Mouse (Mus musculus): Measurements from ENCODE around the gene Rplp2. TPM values are rescaled to one million over a fixed set of nuclear protein-coding genes. Genes with fewer than 3 reads are reported as not detected.
"Not testable (repeated sequence)": the region's sequence is repeated elsewhere in the genome, so short reads cannot be mapped to it uniquely, and the experiment has no call there.

Rplp2 gene
- 801 and 888 TPM in 2 replicates for polyA plus RNA-seq (2016; fragmentation: Nextera tagmentation; extraction: Ambion mirVana)

DNA sequence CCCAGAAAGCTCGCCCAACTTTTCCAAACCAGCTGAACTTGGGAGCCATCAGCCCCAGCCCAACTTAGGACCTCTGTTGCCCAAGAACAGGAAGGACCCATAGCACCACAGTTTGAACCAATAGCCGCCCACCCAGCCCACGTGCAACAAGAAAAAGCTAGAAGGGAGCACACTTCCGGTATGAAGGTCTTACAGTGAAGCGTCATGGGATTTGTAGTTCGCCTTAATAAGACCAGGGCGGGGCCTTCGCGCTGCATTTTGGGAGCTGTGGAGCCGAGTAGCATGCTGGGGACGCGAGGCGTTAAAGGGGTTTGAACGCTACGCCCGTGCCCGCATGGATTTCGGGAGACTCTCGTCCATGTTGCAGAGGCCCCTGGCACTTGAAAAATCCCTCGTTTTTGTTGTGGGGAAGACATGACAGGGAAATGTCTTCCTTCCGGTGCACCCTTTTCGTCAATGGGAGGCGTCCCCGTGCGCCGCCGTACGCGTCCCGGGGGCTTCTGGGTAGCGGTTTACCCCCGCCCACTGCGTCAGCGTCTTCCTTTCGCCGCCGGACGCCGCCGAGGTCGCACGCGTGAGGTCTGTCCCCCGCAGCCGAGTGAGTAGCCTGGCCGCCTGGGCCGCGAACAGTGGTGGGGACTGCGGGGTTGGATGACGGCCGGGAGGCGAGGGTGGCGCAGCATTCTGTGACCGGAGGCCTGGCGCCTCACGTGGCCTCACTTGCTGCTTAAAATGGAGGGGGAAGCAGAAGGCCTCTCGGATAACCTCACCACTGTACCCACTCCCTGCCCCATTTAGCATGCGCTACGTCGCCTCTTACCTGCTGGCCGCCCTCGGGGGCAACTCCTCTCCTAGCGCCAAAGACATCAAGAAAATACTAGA lies at the start of gene Rplp2:
Gene Rplp2 (plus strand): TSS at position 261 of the 882 bp plus-strand sequence.
- Histone ChIP-seq H3K27me3 (no peaks in the 10 kb centered on the region), H3K27ac (peak within 1 kb of the TSS; percentile 87), H3K4me3 (peak within 1 kb of the TSS; percentile 86), H3K9ac (peak within 1 kb of the TSS; percentile 88), H3K4me1 (peaks cover 28% of the 10 kb centered on the region), H3K36me3 (peaks cover 35% of the 10 kb centered on the region), H3K4me2 (replicated peaks) (peak within 1 kb of the TSS; percentile 66), H3K9me3 (replicated peaks) (no peaks in the 10 kb centered on the region)
- peak; percentile 93 for ATAC-seq (ENCODE audit: low FRiP score)
- 0% methylated on average over 60 of the region's 63 CpGs for WGBS

DNA sequence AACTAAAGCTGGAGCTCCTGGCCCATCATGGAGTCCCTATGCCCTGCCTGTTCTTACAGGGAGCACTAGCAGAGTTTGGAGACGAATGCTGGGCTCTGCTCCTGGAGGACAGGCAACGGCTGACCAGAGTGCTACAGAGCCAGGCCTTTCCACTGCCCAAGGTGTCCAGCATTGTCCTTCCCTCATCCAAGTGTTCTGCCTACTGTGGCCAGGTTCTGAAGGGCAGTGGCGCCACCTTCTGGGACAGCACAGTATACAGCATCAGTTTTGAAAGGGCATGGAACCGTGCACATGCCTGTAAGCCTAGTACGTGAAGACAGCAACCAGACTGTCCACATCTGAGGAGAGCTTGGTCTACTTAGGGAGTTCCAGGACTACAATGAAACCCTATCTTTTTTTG lies 43.9 kb upstream of the Rplp2 start:
- H3K4me1 ChIP-seq, result no peaks in the 10 kb centered on the region
- no peaks in the 10 kb centered on the region for H3K27me3 ChIP-seq
- no peaks in the 10 kb centered on the region for H3K9me3 ChIP-seq (replicated peaks)
- peaks cover 61% of the 10 kb centered on the region for H3K36me3 ChIP-seq
- 49% methylated on average over 5 of the region's 5 CpGs for WGBS
- peak; percentile 46; the same call in 1 of the 2 replicates for ATAC-seq (ENCODE audit: low FRiP score)
- no peak overlapping the region for H3K4me2 ChIP-seq (replicated peaks)
- no peak overlapping the region for H3K27ac ChIP-seq
- H3K9ac ChIP-seq, result no peak overlapping the region
- H3K4me3 ChIP-seq, result no peak overlapping the region

DNA sequence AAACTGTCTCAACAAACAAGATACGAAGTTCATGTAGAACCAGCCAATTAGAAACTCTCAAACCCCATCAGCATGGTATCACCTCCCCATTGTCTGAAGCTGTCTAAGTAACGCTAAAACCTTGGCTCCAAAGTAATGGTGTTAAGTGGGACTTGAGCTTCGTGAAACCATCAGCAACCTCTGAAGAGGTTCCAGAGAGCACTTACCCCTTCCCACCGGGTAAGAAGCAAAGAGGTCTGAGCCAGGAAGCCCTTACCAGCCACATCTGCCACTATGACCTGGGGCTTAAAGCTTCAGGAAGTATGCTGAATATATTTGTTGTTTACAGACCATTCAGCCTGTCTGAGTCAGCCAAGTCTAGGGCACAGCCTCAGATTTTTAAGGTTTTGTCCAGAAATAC lies 41.7 kb upstream of the Rplp2 start:
- no peaks in the 10 kb centered on the region for H3K9me3 ChIP-seq (replicated peaks)
- H3K27ac ChIP-seq, result no peak overlapping the region
- peaks cover 61% of the 10 kb centered on the region for H3K36me3 ChIP-seq
- no peak overlapping the region for H3K4me3 ChIP-seq
- WGBS, result 83% methylated on average over 4 of the region's 4 CpGs
- no peaks in the 10 kb centered on the region for H3K27me3 ChIP-seq
- H3K4me1 ChIP-seq, result peaks cover 5% of the 10 kb centered on the region
- H3K9ac ChIP-seq, result no peak overlapping the region
- no peak for ATAC-seq (ENCODE audit: low FRiP score)
- H3K4me2 ChIP-seq (replicated peaks), result no peak overlapping the region

DNA sequence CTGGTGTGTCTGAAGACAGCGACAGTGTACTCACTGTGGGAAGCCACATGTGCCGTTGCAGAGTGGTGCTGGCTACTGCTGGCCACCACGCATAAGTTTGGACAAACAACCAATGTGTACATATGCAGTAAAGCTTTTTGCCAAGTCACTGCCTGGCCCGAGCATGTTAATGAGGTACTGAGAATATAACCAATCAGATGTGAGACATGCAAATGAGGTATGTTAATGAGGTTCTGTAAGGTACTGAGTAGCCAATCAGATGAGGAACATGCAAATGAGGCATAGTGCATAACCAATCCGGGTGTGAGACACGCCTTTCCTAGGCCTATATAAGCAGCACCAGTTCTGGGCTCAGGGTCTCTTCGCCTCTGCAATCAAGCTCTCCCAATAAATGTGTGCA lies 39.5 kb upstream of the Rplp2 start:
- not testable (repeated sequence) for H3K9me3 ChIP-seq (replicated peaks); H3K4me3 ChIP-seq; H3K27me3 ChIP-seq; H3K27ac ChIP-seq; H3K4me2 ChIP-seq (replicated peaks); H3K9ac ChIP-seq; H3K4me1 ChIP-seq; ATAC-seq (ENCODE audit: low FRiP score)
- H3K36me3 ChIP-seq, result peaks cover 45% of the 10 kb centered on the region
- WGBS, result 97% methylated on average over 7 of the region's 7 CpGs

DNA sequence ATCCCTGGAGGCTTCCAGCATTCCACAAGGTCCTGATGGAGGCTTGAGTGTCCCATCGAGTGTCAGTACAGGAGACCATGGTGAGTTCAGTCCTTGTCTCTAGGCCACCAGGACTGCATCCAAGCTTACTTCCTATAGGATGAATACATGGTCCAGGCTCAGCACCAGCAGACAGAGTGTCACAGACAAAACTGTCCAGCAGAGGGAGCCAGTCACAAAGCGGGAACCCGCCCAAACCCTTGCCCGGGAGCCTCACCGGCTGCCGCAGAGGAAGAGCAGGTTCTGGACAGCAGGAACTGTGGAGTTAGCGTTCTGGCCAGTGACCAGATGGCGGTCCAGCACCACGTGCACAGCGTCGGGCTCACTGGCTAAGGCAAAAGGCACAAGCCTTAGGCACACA lies 38.3 kb upstream of the Rplp2 start:
- peaks cover 37% of the 10 kb centered on the region for H3K36me3 ChIP-seq
- WGBS, result 15% methylated on average over 11 of the region's 11 CpGs
- peaks cover 12% of the 10 kb centered on the region for H3K4me1 ChIP-seq
- peak overlapping the region; percentile 44; the same call in 1 of the 2 replicates for H3K27ac ChIP-seq
- peak; percentile 46 for ATAC-seq (ENCODE audit: low FRiP score)
- no peaks in the 10 kb centered on the region for H3K27me3 ChIP-seq
- no peak overlapping the region for H3K9ac ChIP-seq
- H3K4me3 ChIP-seq, result no peak overlapping the region
- H3K9me3 ChIP-seq (replicated peaks), result no peaks in the 10 kb centered on the region
- no peak overlapping the region; the same call in 1 of the 2 replicates for H3K4me2 ChIP-seq (replicated peaks)

DNA sequence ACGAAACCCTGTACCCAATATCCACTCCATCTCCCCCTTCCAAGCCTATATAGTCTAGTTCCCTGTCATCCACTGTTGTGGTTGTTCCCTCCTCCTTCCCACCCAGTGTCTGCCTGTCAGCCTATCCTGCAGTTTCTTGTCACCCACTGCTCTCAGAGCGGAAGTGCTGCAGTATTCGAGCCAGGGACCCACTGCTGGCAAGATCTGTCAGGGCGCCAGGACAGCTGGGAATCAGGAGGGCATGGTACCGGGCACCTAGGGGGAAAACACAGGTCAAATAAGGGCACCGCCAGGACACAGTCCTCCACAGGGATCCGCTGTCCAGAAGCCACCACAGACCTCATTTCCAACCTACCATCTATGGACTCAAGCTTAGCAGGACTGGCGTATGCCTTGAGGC lies 36.5 kb upstream of the Rplp2 start:
- H3K9ac ChIP-seq, result peak overlapping the region; percentile 3; the same call in 1 of the 2 replicates
- peaks cover 37% of the 10 kb centered on the region for H3K36me3 ChIP-seq
- H3K4me1 ChIP-seq, result peaks cover 17% of the 10 kb centered on the region
- H3K27ac ChIP-seq, result no peak overlapping the region
- no peak overlapping the region for H3K4me3 ChIP-seq
- H3K9me3 ChIP-seq (replicated peaks), result no peaks in the 10 kb centered on the region
- WGBS, result 90% methylated on average over 8 of the region's 8 CpGs
- H3K27me3 ChIP-seq, result no peaks in the 10 kb centered on the region
- ATAC-seq (ENCODE audit: low FRiP score), result no peak
- H3K4me2 ChIP-seq (replicated peaks), result no peak overlapping the region

DNA sequence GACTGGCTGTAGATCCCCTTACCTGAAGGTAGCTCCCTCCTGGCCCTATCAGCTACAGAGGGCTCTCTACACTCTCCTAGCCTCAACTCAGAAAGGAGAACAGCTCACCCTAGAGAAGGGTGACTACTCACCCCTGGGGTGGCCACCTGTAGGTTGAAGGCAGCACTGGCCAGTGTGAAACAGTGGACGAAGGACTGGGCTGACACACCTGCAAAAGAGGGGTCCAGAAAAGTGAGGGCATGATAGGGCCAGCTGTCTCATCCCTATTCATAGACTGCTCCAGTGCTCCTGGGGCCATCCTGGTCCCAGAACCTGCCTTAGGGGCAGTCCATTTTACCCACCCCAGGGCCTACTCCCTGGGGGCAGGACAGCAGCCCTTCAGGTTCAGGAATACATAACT lies 35.5 kb upstream of the Rplp2 start:
- no peaks in the 10 kb centered on the region for H3K9me3 ChIP-seq (replicated peaks)
- H3K4me3 ChIP-seq, result no peak overlapping the region
- H3K9ac ChIP-seq, result 0 out of 2 replicates have a peak overlapping the region, but pooled peaks have one; percentile 27
- no peak overlapping the region for H3K4me2 ChIP-seq (replicated peaks)
- no peak for ATAC-seq (ENCODE audit: low FRiP score)
- H3K27ac ChIP-seq, result no peak overlapping the region
- no peaks in the 10 kb centered on the region for H3K27me3 ChIP-seq
- peaks cover 37% of the 10 kb centered on the region for H3K36me3 ChIP-seq
- 79% methylated on average over 1 of the region's 1 CpGs for WGBS
- H3K4me1 ChIP-seq, result peaks cover 17% of the 10 kb centered on the region

DNA sequence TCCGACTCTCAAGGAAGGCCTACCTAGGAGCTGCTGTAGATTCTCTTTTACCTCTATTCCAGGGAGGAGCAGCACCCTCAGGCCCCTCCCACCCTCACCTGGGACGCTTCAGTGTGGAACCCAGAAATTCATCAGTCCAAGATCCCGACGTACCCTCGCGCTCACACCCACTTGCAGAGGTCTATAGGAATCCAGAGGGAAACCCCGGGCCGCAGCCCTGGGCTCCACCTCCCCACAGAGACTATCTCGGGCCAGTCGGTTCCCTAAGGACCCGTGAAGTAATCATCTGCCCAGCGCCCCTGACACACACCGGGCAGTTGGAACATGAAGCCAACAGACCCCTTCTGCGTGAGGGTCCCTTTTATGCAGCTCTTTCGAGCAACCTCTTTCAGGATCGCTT lies 33.8 kb upstream of the Rplp2 start:
- 4% methylated on average over 16 of the region's 16 CpGs for WGBS
- H3K9me3 ChIP-seq (replicated peaks), result no peaks in the 10 kb centered on the region
- peak overlapping the region; percentile 90 for H3K9ac ChIP-seq
- ATAC-seq (ENCODE audit: low FRiP score), result peak; percentile 23
- peaks cover 17% of the 10 kb centered on the region for H3K4me1 ChIP-seq
- peak overlapping the region; percentile 89 for H3K27ac ChIP-seq
- no peaks in the 10 kb centered on the region for H3K27me3 ChIP-seq
- peak overlapping the region; percentile 57 for H3K4me3 ChIP-seq
- peaks cover 26% of the 10 kb centered on the region for H3K36me3 ChIP-seq
- H3K4me2 ChIP-seq (replicated peaks), result peak overlapping the region; percentile 76

DNA sequence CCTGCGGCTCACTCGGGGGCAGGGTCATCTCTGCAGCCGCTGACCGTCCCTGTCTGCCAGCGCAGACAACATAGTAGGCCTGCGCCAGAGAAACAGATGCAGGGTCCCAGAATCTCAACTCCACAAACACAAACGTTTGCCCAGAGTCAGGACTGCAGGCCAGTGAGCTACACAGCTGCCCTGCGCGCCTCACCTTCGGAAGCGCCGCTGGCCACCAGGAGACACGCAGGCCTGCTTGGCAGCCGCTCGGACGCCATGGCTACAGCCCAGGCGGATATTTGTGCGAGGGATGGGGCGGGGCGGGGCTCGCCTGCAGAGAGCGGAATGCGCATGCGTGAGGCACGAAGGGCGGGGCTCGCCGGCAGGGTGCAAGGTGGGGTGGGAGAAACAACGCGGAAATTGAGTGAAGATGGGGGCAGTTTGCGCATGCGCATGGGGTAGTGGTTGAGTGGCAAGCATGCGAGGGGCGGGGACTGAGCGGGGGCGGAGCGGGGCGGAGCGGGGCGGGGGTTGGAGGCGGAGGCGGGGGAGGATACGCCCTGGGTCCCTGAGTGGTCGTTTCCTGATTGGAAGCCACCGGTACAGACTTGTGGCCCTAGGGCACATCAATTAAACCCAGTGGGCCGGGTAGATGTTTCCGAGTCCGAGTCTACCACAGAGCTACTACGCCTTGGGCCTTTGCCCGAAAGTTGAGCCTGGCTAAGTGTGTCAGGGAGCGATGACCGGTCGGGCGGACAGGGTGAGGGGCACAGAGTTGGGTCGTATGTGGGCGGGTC lies 33.2 kb upstream of the Rplp2 start, which contains the start of gene Gatd1:
Gene Gatd1 (minus strand): TSS at position 328 of the 776 bp plus-strand sequence.
- Histone ChIP-seq H3K4me3 (peak within 1 kb of the TSS; percentile 57), H3K9me3 (replicated peaks) (no peaks in the 10 kb centered on the region), H3K27ac (peak within 1 kb of the TSS; percentile 89), H3K9ac (peak within 1 kb of the TSS; percentile 90), H3K27me3 (peaks cover 4% of the 10 kb centered on the region; the same call in 1 of the 2 replicates), H3K4me1 (peaks cover 16% of the 10 kb centered on the region), H3K4me2 (replicated peaks) (peak within 1 kb of the TSS; percentile 76), H3K36me3 (peaks cover 20% of the 10 kb centered on the region)
- WGBS, result under 1% methylated on average over 55 of the region's 56 CpGs
- ATAC-seq (ENCODE audit: low FRiP score), result peak; percentile 92

DNA sequence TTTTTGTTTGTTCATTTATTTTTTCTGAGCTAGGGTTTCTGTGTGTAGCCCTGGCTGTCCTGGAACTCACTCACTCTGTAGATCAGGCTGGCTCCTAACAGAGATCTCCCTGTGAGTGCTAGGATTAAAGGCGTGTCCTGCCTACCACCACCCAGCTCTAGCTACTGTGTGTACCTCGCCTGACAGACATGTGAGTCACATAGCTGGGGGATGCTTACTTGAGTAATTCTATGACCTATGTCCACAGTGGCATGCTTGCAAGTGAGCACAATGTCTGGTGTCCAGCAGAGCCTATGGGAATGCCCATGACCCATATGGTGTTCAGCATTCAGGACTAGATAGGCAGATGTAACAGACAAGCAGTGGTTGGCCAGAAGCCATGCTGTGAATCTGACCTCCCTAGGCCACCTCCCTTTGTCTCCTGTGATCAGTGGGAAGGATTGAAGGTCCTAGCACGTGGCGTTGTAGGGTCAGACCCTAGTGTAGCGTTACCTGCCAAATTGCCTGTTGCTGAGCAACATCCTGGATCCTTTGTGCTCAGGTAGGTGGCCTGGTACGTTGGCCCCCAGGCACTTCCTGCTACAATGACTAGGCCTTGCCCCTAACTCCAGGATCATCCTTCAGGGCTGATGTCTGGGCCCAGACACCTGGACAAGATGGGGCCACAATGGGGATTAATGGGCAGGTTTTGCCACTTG lies 30.9 kb upstream of the Rplp2 start:
- 75% methylated on average over 6 of the region's 6 CpGs for WGBS
- no peak for ATAC-seq (ENCODE audit: low FRiP score)
- Histone ChIP-seq H3K27me3 (peaks cover 5% of the 10 kb centered on the region; the same call in 1 of the 2 replicates), H3K9me3 (replicated peaks) (no peaks in the 10 kb centered on the region), H3K4me1 (peaks cover 12% of the 10 kb centered on the region), H3K9ac (no peak overlapping the region), H3K27ac (no peak overlapping the region), H3K4me2 (replicated peaks) (no peak overlapping the region), H3K36me3 (no peaks in the 10 kb centered on the region), H3K4me3 (no peak overlapping the region)

DNA sequence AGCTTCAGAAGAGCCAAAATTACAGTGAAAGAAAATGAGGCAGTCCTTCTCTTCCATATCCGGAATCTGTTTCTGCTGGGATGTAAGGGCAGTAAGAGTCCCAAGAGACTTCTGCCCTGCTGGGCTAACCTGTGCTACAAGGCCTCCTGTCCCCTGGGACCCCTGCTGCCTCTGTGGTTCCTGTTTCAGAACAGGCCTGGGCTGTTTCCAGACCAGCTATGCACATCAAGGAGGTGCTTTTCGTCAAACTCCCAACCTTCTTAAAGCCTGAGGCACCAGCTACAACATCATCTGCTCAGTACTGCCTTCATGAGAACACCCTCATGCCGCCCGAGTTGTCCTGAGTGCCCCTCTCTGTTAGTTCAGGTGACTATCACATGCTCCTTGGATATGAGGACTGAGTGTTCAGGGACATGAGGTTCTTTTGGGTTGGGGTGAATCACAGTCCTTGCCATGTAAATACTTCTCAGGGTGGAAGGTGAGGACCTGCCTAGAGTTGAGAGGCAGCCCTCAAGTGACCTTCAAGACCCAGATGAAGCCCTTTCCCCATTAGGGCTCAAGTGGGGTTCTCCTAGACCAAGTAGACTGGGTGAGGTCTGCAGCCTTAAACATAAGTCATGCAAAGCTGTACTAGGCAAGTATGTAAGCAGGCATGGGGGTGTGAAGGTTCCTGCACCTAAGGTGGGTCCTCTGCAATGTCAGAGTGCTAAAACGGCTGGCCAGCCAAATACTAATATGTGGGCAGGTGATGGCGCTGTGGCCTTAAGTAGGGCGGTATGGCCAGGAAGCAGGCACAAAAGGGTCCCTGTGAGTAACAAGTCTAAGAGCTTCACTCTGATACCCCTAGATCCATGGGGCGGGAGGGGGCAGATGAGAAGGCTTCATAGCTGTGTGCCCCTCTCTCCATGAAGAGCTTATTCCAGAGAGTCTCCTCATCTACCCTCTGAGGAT lies 29.2 kb upstream of the Rplp2 start:
- H3K4me3 ChIP-seq, result no peak overlapping the region

More for the DNA sequence above, 29.2 kb upstream of the Rplp2 start:
- Histone ChIP-seq H3K36me3 (no peaks in the 10 kb centered on the region), H3K27ac (no peak overlapping the region), H3K4me2 (replicated peaks) (no peak overlapping the region), H3K4me1 (peaks cover 9% of the 10 kb centered on the region), H3K9me3 (replicated peaks) (no peaks in the 10 kb centered on the region), H3K27me3 (peaks cover 5% of the 10 kb centered on the region; the same call in 1 of the 2 replicates), H3K9ac (no peak overlapping the region)
- WGBS, result 72% methylated on average over 8 of the region's 8 CpGs
- no peak for ATAC-seq (ENCODE audit: low FRiP score)

Measured in hindbrain, embryonic 12.5 days (tissue).